Mouse (Mus musculus) lung, embryonic 16.5 days (tissue): ENCODE measurements around the gene A930002H24Rik. TPM values are rescaled to one million over a fixed set of nuclear protein-coding genes. Genes with fewer than 3 reads are reported as not detected.

Source experiments
- ATAC-seq: fragments of 200-750 bp; cut with Nextera tagmentation; 2 replicates; pipeline ENCODE4 v1.8.0; 2017; ENCODE audit warnings: low read depth, mild to moderate bottlenecking, moderate library complexity
- H3K27ac ChIP-seq: fragments of 300-500 bp; sonication (generic); 2 replicates; pipeline ENCODE4 v1.5.1; 2014; ENCODE audit warnings: mild to moderate bottlenecking, control low read depth, low read length
- H3K27me3 ChIP-seq: fragments of 300-500 bp; sonication (generic); 2 replicates; pipeline ENCODE4 v1.6.1; 2014; ENCODE audit warnings: low read depth, low read length, mixed read lengths; ENCODE audit not compliant: control insufficient read depth, insufficient read depth
- H3K36me3 ChIP-seq: fragments of 300-500 bp; sonication (generic); 2 replicates; pipeline ENCODE4 v1.6.1; 2014; ENCODE audit warnings: low read length; ENCODE audit not compliant: control insufficient read depth, insufficient read depth
- H3K4me1 ChIP-seq: fragments of 300-500 bp; sonication (generic); replicated peaks from 2 replicates; pipeline ENCODE4 v1.6.1; 2014; ENCODE audit warnings: low read length, mixed read lengths; ENCODE audit not compliant: control insufficient read depth, insufficient read depth
- H3K4me2 ChIP-seq: fragments of 300-500 bp; sonication (generic); 2 replicates; pipeline ENCODE4 v1.6.1; 2014; ENCODE audit warnings: low read depth, low read length, control low read depth
- H3K4me3 ChIP-seq: fragments of 300-500 bp; sonication (generic); 2 replicates; pipeline ENCODE4 v1.5.1; 2014; ENCODE audit warnings: mild to moderate bottlenecking, low read length, control low read depth
- H3K9ac ChIP-seq: fragments of 300-500 bp; sonication (generic); 2 replicates; pipeline ENCODE4 v1.6.1; 2014; ENCODE audit warnings: low read length, control low read depth
- H3K9me3 ChIP-seq: fragments of 300-500 bp; sonication (generic); 2 replicates; pipeline ENCODE4 v1.6.1; 2016; ENCODE audit warnings: low read length; ENCODE audit not compliant: control insufficient read depth
- WGBS: fragments of 180-500 bp; shearing (Covaris S2); extraction: QIAGEN DNeasy Blood & Tissue Kit; methylation state at CpG from one replicate; pipeline ENCODE4 v1.1.7; 2014; 5-methylcytosine and 5-hydroxymethylcytosine counted together
- polyA plus RNA-seq: library from polyadenylated mRNA; unstranded; fragments of >200 nt; fragmentation: Nextera tagmentation; extraction: Ambion mirVana; gene quantifications from 2 replicates; pipeline ENCODE4 v1.2.1, GENCODE M21; 2015

Gene A930002H24Rik
- polyA plus RNA-seq, 1 experiment from 2014 or later, result 2.5 TPM

DNA sequence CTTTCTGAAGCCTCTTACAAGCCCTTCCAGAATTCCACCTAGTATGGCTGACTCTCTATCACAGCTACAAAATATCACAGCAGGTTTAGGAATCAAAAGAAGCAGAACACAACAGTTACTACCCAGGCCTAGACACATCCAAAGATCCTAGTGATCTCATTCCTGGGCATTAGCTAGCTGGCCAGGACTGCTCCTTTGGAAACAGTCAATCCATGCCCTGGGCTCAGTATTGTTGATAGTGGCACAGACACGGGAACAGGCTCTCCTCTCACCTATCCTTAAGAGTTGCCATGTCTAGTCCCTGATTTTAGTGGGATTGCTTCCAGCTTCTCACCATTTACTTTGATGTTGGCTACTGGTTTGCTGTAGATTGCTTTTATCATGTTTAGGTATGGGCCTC lies 21.4 kb downstream of the A930002H24Rik start:
- 71% methylated on average over 1 of the region's 1 CpGs for WGBS
- no peaks in the 10 kb centered on the region for H3K9me3 ChIP-seq
- no peaks in the 10 kb centered on the region for H3K27me3 ChIP-seq
- no peak overlapping the region for H3K9ac ChIP-seq
- no peak overlapping the region for H3K27ac ChIP-seq
- ATAC-seq, result no peak
- no peaks in the 10 kb centered on the region for H3K36me3 ChIP-seq
- H3K4me2 ChIP-seq, result no peak overlapping the region
- no peaks in the 10 kb centered on the region for H3K4me1 ChIP-seq
- H3K4me3 ChIP-seq, result no peak overlapping the region

DNA sequence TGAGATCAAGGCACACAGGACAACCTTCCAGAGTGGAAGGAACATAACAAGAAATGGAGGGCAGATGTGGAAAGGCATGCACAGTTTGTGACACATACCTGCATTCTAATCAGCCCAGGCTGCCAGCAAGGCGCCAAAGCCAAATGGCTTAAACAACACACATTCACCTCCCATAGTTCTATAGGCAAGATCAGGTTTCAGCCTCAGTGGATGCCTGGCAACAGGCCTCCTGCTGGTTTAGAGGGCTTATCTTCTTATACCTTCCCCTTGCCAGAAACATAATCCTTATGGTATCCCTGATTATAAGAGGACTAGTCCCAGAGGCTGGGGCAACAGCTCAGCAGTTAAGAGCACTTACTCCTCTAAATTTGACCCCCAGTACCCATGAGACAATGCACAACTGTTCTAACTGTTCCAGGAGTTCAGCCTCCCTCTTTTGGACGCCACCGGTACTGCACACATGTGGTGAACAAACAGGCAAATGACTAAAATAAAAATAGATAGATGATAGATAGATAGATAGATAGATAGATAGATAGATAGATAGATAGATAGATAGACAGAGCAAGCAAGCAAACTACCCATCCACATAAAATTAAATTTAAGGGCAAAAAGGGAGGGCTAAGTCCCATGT lies 23.8 kb downstream of the A930002H24Rik start:
- ATAC-seq, result no peak
- H3K9me3 ChIP-seq, result no peaks in the 10 kb centered on the region
- H3K27me3 ChIP-seq, result no peaks in the 10 kb centered on the region
- WGBS, result 87% methylated on average over 3 of the region's 3 CpGs
- H3K4me3 ChIP-seq, result no peak overlapping the region
- H3K4me1 ChIP-seq, result no peaks in the 10 kb centered on the region
- H3K27ac ChIP-seq, result no peak overlapping the region
- H3K9ac ChIP-seq, result no peak overlapping the region
- no peak overlapping the region for H3K4me2 ChIP-seq
- H3K36me3 ChIP-seq, result no peaks in the 10 kb centered on the region

GRCm38 (mm10) chr17:63838144-63838543 lies 25.4 kb downstream of the A930002H24Rik start:
- WGBS, result 82% methylated on average over 8 of the region's 8 CpGs

DNA sequence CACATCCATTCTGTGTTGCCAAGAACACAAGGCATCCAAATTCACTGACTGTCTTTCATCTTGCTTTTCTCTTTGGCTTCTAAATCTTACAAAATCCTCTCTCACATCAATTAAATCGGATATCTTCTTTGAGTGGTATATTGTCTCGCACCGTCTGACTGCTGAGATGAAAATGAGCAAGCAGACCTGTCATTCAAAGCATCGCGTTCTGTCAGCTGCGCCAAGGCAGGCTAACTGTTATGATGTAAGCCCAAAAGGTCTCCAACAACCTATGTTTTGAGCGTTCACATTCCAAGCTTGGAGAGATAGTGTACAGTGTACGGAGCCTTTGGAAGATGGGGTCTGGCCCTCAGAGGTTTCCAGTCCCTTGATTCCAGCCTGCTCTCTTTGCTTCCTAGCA lies 26.9 kb downstream of the A930002H24Rik start:
- Histone ChIP-seq H3K27ac (no peak overlapping the region), H3K9me3 (no peaks in the 10 kb centered on the region), H3K36me3 (no peaks in the 10 kb centered on the region), H3K27me3 (no peaks in the 10 kb centered on the region), H3K4me2 (no peak overlapping the region), H3K9ac (no peak overlapping the region), H3K4me3 (no peak overlapping the region), H3K4me1 (no peaks in the 10 kb centered on the region)
- WGBS, result 77% methylated on average over 8 of the region's 8 CpGs
- no peak for ATAC-seq

More at GRCm38 (mm10) chr17:63838144-63838543, 25.4 kb downstream of the A930002H24Rik start:
- H3K27ac ChIP-seq, result no peak overlapping the region
- no peak for ATAC-seq
- H3K9ac ChIP-seq, result no peak overlapping the region
- no peak overlapping the region for H3K4me3 ChIP-seq
- no peaks in the 10 kb centered on the region for H3K36me3 ChIP-seq
- H3K27me3 ChIP-seq, result no peaks in the 10 kb centered on the region
- no peaks in the 10 kb centered on the region for H3K9me3 ChIP-seq
- H3K4me2 ChIP-seq, result no peak overlapping the region
- H3K4me1 ChIP-seq, result no peaks in the 10 kb centered on the region

GRCm38 (mm10) chr17:63836223-63836622 lies 27.4 kb downstream of the A930002H24Rik start:
- Histone ChIP-seq H3K9me3 (no peaks in the 10 kb centered on the region), H3K4me2 (no peak overlapping the region), H3K4me3 (no peak overlapping the region), H3K27ac (no peak overlapping the region), H3K27me3 (no peaks in the 10 kb centered on the region), H3K4me1 (no peaks in the 10 kb centered on the region), H3K36me3 (no peaks in the 10 kb centered on the region), H3K9ac (no peak overlapping the region)
- no peak for ATAC-seq
- 89% methylated on average over 2 of the region's 2 CpGs for WGBS

- no peaks in the 10 kb centered on the region for H3K4me1 ChIP-seq
- H3K4me3 ChIP-seq, result no peak overlapping the region
- no peak overlapping the region for H3K4me2 ChIP-seq
- H3K9me3 ChIP-seq, result no peaks in the 10 kb centered on the region
- H3K36me3 ChIP-seq, result no peaks in the 10 kb centered on the region
- H3K27me3 ChIP-seq, result no peaks in the 10 kb centered on the region
- no peak overlapping the region for H3K27ac ChIP-seq
- H3K9ac ChIP-seq, result no peak overlapping the region
- no peak for ATAC-seq
- whole genome bisulfite sequencing, result 67% methylated on average over 4 of the region's 4 CpGs
Measured at GRCm38 (mm10) chr17:63831550-63831949, 32.0 kb downstream of the A930002H24Rik start.

GRCm38 (mm10) chr17:63828561-63829332 lies 34.8 kb downstream of the A930002H24Rik start:
- ATAC-seq, result no peak
- Histone ChIP-seq H3K4me2 (no peak overlapping the region), H3K36me3 (no peaks in the 10 kb centered on the region), H3K27me3 (no peaks in the 10 kb centered on the region), H3K4me1 (no peaks in the 10 kb centered on the region), H3K9ac (no peak overlapping the region), H3K4me3 (no peak overlapping the region), H3K27ac (no peak overlapping the region), H3K9me3 (no peaks in the 10 kb centered on the region)
- 36% methylated on average over 5 of the region's 5 CpGs for WGBS

DNA sequence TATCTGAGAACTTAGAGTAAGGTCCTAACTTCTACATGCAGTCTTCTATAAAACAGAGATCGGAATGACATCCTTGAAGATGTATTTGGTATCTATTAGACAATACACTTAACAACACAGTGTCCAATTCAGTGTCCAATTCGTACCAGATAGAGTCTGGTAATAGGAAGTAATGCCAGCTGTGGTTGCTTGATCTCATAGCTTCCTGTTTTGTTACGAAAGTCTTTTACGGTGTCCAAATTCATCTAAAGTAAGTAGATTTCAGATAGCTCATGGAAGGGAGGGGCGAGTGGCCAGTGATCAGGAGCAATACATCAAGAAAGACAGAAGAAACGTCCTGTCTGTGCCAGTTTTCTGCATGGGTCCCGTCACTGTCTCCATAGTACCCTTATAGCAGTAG lies 36.8 kb downstream of the A930002H24Rik start:
- no peak for ATAC-seq
- Histone ChIP-seq H3K4me2 (no peak overlapping the region), H3K27ac (no peak overlapping the region), H3K9me3 (no peaks in the 10 kb centered on the region), H3K36me3 (no peaks in the 10 kb centered on the region), H3K9ac (no peak overlapping the region), H3K4me3 (no peak overlapping the region), H3K27me3 (no peaks in the 10 kb centered on the region), H3K4me1 (no peaks in the 10 kb centered on the region)
- 65% methylated on average over 7 of the region's 7 CpGs for WGBS

- ATAC-seq, result no peak
- H3K9me3 ChIP-seq, result no peaks in the 10 kb centered on the region
- 85% methylated on average over 8 of the region's 8 CpGs for WGBS
Measured at GRCm38 (mm10) chr17:63826196-63826595, 37.4 kb downstream of the A930002H24Rik start.

More at GRCm38 (mm10) chr17:63826196-63826595, 37.4 kb downstream of the A930002H24Rik start:
- Histone ChIP-seq H3K36me3 (no peaks in the 10 kb centered on the region), H3K9ac (no peak overlapping the region), H3K4me3 (no peak overlapping the region), H3K4me1 (no peaks in the 10 kb centered on the region), H3K4me2 (no peak overlapping the region), H3K27me3 (no peaks in the 10 kb centered on the region), H3K27ac (no peak overlapping the region)
